Mouse (Mus musculus) forebrain, embryonic 12.5 days (tissue): Measurements from ENCODE around the gene Supt3. TPM values are rescaled to one million over a fixed set of nuclear protein-coding genes. Genes with fewer than 3 reads are reported as not detected.

Source experiments
- ATAC-seq: fragments of 200-750 bp; cut with Nextera tagmentation; 2 replicates; pipeline ENCODE4 v1.8.0; 2017; ENCODE audit warnings: moderate TSS enrichment; ENCODE audit not compliant: low FRiP score
- H3K27ac ChIP-seq: fragments of 300-500 bp; sonication (generic); 2 replicates; pipeline ENCODE4 v1.5.1; 2016; ENCODE audit warnings: mild to moderate bottlenecking
- H3K27me3 ChIP-seq: fragments of 300-500 bp; sonication (generic); 2 replicates; pipeline ENCODE4 v1.6.1; 2016; ENCODE audit warnings: mild to moderate bottlenecking
- H3K36me3 ChIP-seq: fragments of 300-500 bp; sonication (generic); replicated peaks from 2 replicates; pipeline ENCODE4 v1.6.1; 2016; ENCODE audit warnings: mild to moderate bottlenecking
- H3K4me1 ChIP-seq: fragments of 300-500 bp; sonication (generic); 2 replicates; pipeline ENCODE4 v1.6.1; 2016
- H3K4me2 ChIP-seq: fragments of 300-500 bp; sonication (generic); 2 replicates; pipeline ENCODE4 v1.6.1; 2016; ENCODE audit warnings: mild to moderate bottlenecking, moderate library complexity
- H3K4me3 ChIP-seq: fragments of 300-500 bp; sonication (generic); replicated peaks from 2 replicates; pipeline ENCODE4 v1.5.1; 2016; ENCODE audit warnings: mild to moderate bottlenecking
- H3K9ac ChIP-seq: fragments of 300-500 bp; sonication (generic); 2 replicates; pipeline ENCODE4 v1.6.1; 2016; ENCODE audit warnings: mild to moderate bottlenecking
- H3K9me3 ChIP-seq: fragments of 300-500 bp; sonication (generic); 2 replicates; pipeline ENCODE4 v1.6.1; 2016
- WGBS: fragments of 180-500 bp; shearing (Covaris S2); methylation state at CpG from one replicate; pipeline ENCODE4 v1.1.7; 2016; 5-methylcytosine and 5-hydroxymethylcytosine counted together
- polyA plus RNA-seq: library from polyadenylated mRNA; unstranded; fragments of >200 nt; fragmentation: Nextera tagmentation; extraction: Ambion mirVana; gene quantifications from 2 replicates; pipeline ENCODE4 v1.2.1, GENCODE M21; 2016

Supt3 gene
- polyA plus RNA-seq, 1 experiment from 2014 or later = 21.7 TPM

DNA sequence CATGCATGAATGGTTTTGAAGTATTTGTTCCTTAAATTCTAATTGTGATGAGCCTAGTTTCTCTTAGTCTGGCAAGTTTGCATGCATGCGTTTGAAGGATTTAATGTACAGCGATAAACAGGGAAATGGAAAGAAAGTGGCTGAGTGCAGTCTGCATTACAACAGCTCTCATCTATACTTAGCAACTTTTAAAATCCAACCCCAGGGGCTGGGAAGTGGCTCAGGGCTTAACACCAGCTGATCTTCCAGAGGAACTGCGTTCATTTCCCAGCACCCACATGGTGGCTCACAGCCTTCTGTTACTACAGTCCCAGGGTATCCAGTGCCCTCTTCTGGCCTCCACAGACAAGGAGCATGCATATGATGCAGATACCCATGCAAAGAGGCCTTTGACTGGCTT lies 346.9 kb downstream of the Supt3 start:
- Histone ChIP-seq H3K4me2 (no peak overlapping the region), H3K27ac (no peak overlapping the region), H3K4me3 (no peak overlapping the region), H3K4me1 (peaks cover 4% of the 10 kb centered on the region; the same call in 1 of the 2 replicates), H3K27me3 (no peaks in the 10 kb centered on the region), H3K9me3 (no peaks in the 10 kb centered on the region), H3K36me3 (no peaks in the 10 kb centered on the region), H3K9ac (no peak overlapping the region)
- WGBS = 85% methylated on average over 3 of the region's 3 CpGs
- ATAC-seq = no peak

DNA sequence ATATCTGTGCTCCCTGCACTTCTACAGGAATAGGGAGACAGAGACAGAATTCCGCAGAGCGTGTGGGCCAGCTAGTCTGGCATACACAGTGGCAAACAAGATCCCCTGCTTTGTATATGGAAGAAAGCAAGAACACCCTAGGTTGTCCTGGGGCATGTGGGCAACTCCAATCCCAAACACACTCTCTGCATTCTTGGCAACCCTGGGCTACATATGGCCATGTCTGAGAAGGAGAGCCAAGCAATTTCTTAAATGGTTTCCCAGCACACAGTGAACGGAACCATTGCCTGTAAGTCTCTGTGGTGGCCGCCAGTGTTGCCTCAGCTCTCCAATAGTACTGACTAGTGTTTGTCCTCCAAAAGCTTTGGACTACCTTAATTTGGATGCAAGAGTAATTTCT lies 351.7 kb downstream of the Supt3 start:
- WGBS = 93% methylated on average over 4 of the region's 4 CpGs
- H3K27me3 ChIP-seq = no peaks in the 10 kb centered on the region
- no peak for ATAC-seq

DNA sequence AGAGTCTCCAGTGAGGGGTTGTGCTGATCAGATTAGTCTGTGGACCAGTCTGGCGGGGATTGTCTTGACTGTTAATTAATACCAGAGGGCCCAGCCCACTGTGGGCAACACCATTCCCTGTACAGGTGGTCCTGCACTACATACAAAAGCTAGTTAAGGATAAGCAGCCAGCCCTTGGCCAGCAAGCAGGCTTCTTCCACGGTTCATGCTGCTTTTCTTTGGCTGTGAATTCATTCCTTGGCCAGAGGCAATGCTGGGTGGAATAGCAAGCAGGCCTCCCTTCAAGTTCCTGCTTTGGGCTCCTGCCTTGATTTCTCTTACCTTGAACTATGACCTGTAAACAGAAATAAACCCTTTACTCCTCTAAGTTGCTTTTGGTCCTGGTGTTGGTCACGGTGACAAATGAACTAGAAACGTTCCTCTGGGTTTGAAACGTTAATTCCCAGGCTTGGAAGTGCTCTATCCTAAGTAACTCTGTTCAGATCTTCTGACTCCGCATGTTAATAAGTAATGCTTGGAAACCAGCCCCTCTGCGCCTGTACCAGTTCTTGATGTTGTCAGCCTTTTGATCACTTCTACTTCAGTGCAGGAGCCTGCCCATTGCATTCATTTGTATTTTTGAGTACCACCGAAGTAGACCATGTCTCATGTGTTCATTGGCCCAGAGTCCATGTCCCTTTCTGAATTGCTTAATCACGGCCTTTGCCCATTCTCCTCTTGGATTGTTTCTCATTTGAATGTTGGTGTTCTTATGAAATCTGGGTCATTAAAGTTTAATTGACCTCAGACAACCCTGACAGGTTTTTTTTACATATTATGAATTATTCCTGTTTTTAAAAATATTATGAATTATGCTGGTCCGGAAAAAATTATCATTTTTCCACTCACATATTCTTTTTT lies 356.8 kb downstream of the Supt3 start:
- ATAC-seq = no peak
- Histone ChIP-seq H3K36me3 (no peaks in the 10 kb centered on the region), H3K9ac (no peak overlapping the region), H3K27ac (no peak overlapping the region), H3K4me3 (no peak overlapping the region), H3K9me3 (no peaks in the 10 kb centered on the region), H3K27me3 (no peaks in the 10 kb centered on the region), H3K4me2 (no peak overlapping the region), H3K4me1 (no peaks in the 10 kb centered on the region)
- 91% methylated on average over 10 of the region's 10 CpGs for WGBS

More for the DNA sequence above, 351.7 kb downstream of the Supt3 start:
- Histone ChIP-seq H3K4me2 (no peak overlapping the region), H3K9me3 (no peaks in the 10 kb centered on the region), H3K4me3 (no peak overlapping the region), H3K36me3 (no peaks in the 10 kb centered on the region), H3K27ac (no peak overlapping the region), H3K4me1 (no peaks in the 10 kb centered on the region), H3K9ac (no peak overlapping the region)

DNA sequence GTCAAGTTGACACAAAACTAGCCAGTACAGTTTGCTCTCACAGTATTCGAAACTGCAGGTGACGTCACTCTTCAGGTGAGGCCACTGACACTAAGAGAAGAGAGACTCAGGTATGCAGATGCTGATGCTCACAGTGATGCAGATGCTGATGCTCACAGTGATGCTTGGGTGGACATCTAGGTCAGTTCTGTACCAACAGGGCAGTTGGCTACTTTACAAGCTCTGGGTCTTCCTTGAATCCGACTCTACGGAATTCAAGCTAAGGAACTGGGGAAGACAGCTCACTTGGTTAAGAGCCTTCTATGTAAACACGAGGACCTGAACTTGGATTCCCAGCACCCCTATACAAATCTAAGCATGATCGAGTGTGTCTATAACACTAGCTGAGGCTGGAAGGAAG lies 359.5 kb downstream of the Supt3 start:
- ATAC-seq = no peak
- H3K4me1 ChIP-seq = no peaks in the 10 kb centered on the region
- no peaks in the 10 kb centered on the region for H3K27me3 ChIP-seq
- 93% methylated on average over 6 of the region's 6 CpGs for WGBS
- H3K4me3 ChIP-seq = no peak overlapping the region
- no peak overlapping the region for H3K27ac ChIP-seq
- no peak overlapping the region for H3K4me2 ChIP-seq
- no peaks in the 10 kb centered on the region for H3K36me3 ChIP-seq
- H3K9ac ChIP-seq = no peak overlapping the region
- H3K9me3 ChIP-seq = no peaks in the 10 kb centered on the region

DNA sequence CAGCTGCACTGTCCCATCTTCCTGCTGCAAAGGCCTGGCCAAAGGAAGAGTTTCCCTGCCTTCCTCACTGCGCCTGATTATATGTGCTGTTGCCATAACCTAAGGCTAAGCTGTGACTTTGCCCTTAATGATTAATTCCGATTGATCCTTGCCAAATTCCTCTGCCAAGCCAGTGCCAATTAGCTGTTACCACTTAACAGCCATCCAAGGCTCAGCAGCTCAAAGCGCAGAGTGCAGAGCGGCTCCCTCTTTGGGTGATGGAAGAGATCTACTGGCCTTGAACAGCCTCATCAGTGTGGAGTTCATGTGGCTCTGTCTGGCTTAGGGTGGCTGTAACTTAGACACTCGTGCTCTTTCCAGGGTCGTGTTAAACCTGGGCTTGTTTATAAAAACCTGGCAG lies 366.1 kb downstream of the Supt3 start:
- no peak for ATAC-seq
- Histone ChIP-seq H3K4me2 (no peak overlapping the region), H3K9ac (no peak overlapping the region), H3K4me3 (no peak overlapping the region), H3K9me3 (no peaks in the 10 kb centered on the region), H3K27me3 (no peaks in the 10 kb centered on the region), H3K27ac (no peak overlapping the region), H3K4me1 (no peaks in the 10 kb centered on the region), H3K36me3 (no peaks in the 10 kb centered on the region)
- WGBS = 84% methylated on average over 6 of the region's 6 CpGs

DNA sequence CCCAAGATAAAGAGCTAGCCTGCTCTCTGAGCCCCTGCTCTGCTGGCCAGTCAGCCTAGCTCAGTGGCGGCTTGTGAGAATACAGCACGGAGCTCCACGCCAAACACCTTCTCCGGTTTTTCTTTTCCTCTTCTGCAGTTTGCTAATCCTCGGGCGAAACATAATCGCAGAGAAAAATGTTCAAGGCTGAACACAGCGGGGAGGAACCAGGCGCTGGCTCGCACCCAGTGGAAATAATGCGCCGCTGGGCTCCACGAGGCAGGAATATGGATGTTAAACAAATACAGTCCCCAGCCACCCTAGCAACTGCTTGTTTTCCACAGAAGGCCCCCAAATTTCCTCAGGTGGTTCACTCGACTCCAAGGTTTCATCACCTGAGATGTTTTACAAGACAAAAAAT lies 367.7 kb downstream of the Supt3 start:
- H3K27me3 ChIP-seq = no peaks in the 10 kb centered on the region
- no peak overlapping the region for H3K4me2 ChIP-seq
- no peaks in the 10 kb centered on the region for H3K9me3 ChIP-seq
- no peak for ATAC-seq
- H3K27ac ChIP-seq = no peak overlapping the region
- H3K4me1 ChIP-seq = no peaks in the 10 kb centered on the region
- no peaks in the 10 kb centered on the region for H3K36me3 ChIP-seq
- no peak overlapping the region for H3K4me3 ChIP-seq
- WGBS = 81% methylated on average over 14 of the region's 14 CpGs
- H3K9ac ChIP-seq = no peak overlapping the region

DNA sequence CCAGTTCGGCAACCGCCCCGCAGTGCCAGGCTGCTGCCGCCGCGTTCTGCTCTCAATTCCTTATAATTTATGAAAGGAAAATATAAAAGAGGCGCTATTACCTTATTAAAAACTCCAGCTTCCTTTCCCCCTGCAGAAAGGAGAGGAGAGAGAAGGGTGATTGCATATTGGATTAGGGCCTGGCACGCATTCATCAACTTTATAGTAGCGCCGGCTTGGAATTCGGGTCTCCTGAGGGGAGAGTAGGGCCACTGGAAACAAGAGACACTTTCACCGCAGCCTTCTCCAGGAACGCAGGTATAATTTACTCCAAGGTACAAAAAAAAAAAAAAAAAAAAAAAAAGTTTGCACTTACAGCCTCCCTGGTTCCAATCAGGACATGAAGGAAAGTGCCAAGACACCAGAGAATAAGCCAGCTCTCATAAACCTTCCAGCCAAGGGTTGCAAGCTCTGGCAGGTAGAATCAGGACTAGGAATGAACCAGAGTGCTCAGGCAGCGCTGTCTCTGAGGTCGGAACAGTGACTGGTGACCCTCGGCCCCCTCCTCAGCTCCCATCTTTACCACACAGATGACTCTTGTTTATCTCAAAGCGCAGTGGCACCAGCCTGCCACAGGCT lies 374.5 kb downstream of the Supt3 start:
- Histone ChIP-seq H3K27ac (no peak overlapping the region), H3K36me3 (no peaks in the 10 kb centered on the region), H3K9ac (no peak overlapping the region), H3K4me3 (no peak overlapping the region), H3K4me2 (no peak overlapping the region), H3K27me3 (peaks cover 10% of the 10 kb centered on the region; the same call in 1 of the 2 replicates), H3K4me1 (peaks cover 11% of the 10 kb centered on the region), H3K9me3 (no peaks in the 10 kb centered on the region)
- ATAC-seq = no peak
- WGBS = 83% methylated on average over 17 of the region's 17 CpGs

DNA sequence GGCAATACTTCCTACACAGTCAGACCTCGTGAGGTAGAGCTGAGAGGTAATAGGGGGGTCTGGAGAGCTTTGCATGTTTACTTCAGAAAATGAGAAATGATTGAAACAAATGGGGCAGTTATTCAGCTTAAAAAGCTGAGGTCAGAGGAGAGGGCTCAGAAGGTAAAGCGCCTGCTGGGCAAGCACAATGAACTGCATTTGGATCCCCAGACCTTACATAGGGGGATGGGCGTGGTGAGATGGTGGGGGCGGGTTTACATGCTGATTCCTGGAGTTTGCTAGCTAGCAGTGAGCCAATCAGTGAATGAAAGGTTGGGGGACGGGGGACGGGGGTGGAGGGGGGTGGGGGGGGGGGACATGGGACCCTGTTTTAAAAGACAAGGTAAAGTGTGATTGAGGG lies 376.8 kb downstream of the Supt3 start:
- Histone ChIP-seq H3K4me1 (peaks cover 11% of the 10 kb centered on the region), H3K4me3 (no peak overlapping the region), H3K36me3 (no peaks in the 10 kb centered on the region), H3K27ac (no peak overlapping the region), H3K4me2 (no peak overlapping the region), H3K27me3 (peaks cover 10% of the 10 kb centered on the region; the same call in 1 of the 2 replicates), H3K9me3 (no peaks in the 10 kb centered on the region), H3K9ac (no peak overlapping the region)
- ATAC-seq = no peak
- 4% methylated on average over 3 of the region's 6 CpGs for WGBS

DNA sequence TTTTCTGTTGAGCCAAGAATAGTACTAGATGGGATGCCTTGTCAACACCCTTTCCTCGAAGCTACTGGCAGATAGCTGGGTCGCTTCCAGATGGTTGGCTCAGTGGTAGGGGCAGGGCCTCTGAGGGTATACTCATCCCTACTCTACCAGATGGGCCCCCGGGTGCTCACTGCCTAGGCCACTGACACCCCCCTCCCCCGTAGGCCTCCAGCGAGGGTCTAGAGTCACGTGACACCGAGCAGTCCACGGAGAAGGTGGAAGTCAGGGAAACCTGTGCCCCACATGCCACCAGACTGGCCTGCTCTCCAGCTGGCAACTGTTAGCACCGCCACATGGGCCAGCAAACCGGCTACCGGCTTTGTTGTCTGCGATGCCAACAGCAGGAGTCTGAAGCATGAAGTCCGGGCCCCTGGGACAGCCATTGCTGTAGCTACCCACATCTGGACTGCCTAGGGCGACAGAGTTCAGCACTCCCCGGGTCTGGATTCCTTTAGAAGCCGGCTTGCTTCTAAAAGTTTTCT lies 381.3 kb downstream of the Supt3 start:
- ATAC-seq = no peak
- no peaks in the 10 kb centered on the region for H3K36me3 ChIP-seq
- no peak overlapping the region for H3K4me3 ChIP-seq
- H3K27me3 ChIP-seq = no peaks in the 10 kb centered on the region
- no peaks in the 10 kb centered on the region for H3K9me3 ChIP-seq
- no peak overlapping the region for H3K9ac ChIP-seq
- 76% methylated on average over 16 of the region's 16 CpGs for WGBS
- H3K4me1 ChIP-seq = peaks cover 11% of the 10 kb centered on the region
- no peak overlapping the region for H3K27ac ChIP-seq
- H3K4me2 ChIP-seq = no peak overlapping the region

DNA sequence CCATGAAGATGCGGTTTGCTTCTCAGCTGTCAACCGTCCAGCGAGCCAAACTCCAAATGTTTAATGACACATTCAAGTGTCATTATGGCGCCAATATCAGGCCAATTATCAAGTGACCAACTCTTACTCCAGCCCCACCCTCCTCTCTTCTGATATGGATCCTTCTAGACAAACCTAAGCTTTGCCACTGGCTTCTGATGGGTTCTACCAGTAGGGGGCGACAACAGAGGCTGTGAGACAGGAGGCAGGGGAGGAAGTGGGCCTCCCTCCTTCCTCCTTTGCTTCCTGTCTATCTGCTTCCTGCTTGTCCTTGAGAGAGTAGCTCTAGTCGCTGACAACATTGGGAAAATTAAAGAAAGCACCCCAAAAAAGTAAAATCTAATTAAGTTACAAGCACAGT lies 383.7 kb downstream of the Supt3 start:
- H3K4me1 ChIP-seq = 0 out of 2 replicates have a peak, but pooled peaks cover under 1% of the 10 kb centered on the region
- no peak overlapping the region for H3K4me2 ChIP-seq
- no peak overlapping the region for H3K27ac ChIP-seq
- 82% methylated on average over 6 of the region's 6 CpGs for WGBS
- no peaks in the 10 kb centered on the region for H3K27me3 ChIP-seq
- ATAC-seq = no peak
- H3K36me3 ChIP-seq = no peaks in the 10 kb centered on the region
- H3K9ac ChIP-seq = no peak overlapping the region
- H3K4me3 ChIP-seq = no peak overlapping the region
- no peaks in the 10 kb centered on the region for H3K9me3 ChIP-seq

DNA sequence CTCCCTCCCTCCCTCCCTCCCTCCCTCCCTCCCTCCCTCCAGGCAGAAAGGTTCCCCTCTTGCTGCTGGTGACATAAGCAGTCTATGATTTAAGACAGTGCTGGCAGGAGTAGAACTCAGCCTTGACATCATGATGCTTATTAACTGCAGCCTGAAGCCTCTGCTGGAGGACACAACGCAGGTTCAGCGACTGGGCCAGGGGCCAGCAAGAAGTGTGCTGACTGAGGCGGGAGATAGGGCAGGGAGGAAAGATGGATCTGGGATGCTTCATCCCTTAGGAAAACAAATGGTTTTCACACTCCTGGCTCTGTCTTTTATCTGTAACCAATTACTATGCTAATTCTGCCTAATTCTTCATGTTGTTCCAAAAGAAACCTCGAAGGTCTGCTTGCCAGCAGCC lies 388.8 kb downstream of the Supt3 start:
- no peak overlapping the region for H3K9ac ChIP-seq
- H3K4me3 ChIP-seq = no peak overlapping the region
- WGBS = 31% methylated on average over 4 of the region's 4 CpGs
- no peak for ATAC-seq
- H3K4me1 ChIP-seq = peaks cover 13% of the 10 kb centered on the region
- no peaks in the 10 kb centered on the region for H3K36me3 ChIP-seq
- no peak overlapping the region for H3K27ac ChIP-seq
- H3K27me3 ChIP-seq = no peaks in the 10 kb centered on the region
- H3K4me2 ChIP-seq = no peak overlapping the region
- no peaks in the 10 kb centered on the region for H3K9me3 ChIP-seq
